Mouse (Mus musculus): ENCODE measurements around the gene Selenow. TPM values are rescaled to one million over a fixed set of nuclear protein-coding genes. Genes with fewer than 3 reads are reported as not detected.
"Not testable (repeated sequence)": the region's sequence is repeated elsewhere in the genome, so short reads cannot be mapped to it uniquely, and the experiment has no call there.

Selenow gene
- total RNA-seq, 2 experiments from 2014 or later: 174 to 216 TPM

- DNase-seq: peak; percentile 92 to 96
Measured at GRCm38 (mm10) chr7:15945721-15946536, 23.7 kb upstream of the Selenow start, which contains the start of gene Nop53. TSS of gene Nop53 (minus strand) at chr7:15946074.

GRCm38 (mm10) chr7:15945211-15945610, 23.0 kb upstream of the Selenow start:
- no peak for DNase-seq

- no peak for DNase-seq
Measured at GRCm38 (mm10) chr7:15944311-15944710, 22.1 kb upstream of the Selenow start.

GRCm38 (mm10) chr7:15938621-15939020, 16.4 kb upstream of the Selenow start:
- no peak for DNase-seq

- DNase-seq: no peak
Measured at GRCm38 (mm10) chr7:15937491-15937890, 15.3 kb upstream of the Selenow start.

- no peak for DNase-seq
Measured at GRCm38 (mm10) chr7:15933437-15934359, 11.5 kb upstream of the Selenow start.

GRCm38 (mm10) chr7:15931635-15932034, 9.4 kb upstream of the Selenow start:
- no peak for DNase-seq

- DNase-seq: no peak
Measured at GRCm38 (mm10) chr7:15930543-15930942, 8.3 kb upstream of the Selenow start.

- DNase-seq: peak; percentile 76 to 91
Measured at GRCm38 (mm10) chr7:15929910-15930309, 7.7 kb upstream of the Selenow start.

- DNase-seq: peak; percentile 37 to 48
Measured at GRCm38 (mm10) chr7:15921796-15922195, 406 bp downstream of the Selenow start.

GRCm38 (mm10) chr7:15920645-15921190, 1.5 kb downstream of the Selenow start:
- no peak for DNase-seq

GRCm38 (mm10) chr7:15919947-15920346, 2.3 kb downstream of the Selenow start:
- DNase-seq: no peak

GRCm38 (mm10) chr7:15918371-15918770, 3.8 kb downstream of the Selenow start:
- DNase-seq: peak; percentile 20 to 40

GRCm38 (mm10) chr7:15916996-15917395, 5.2 kb downstream of the Selenow start:
- no peak for DNase-seq

GRCm38 (mm10) chr7:15916134-15916723, 6.0 kb downstream of the Selenow start:
- DNase-seq: no peak

GRCm38 (mm10) chr7:15915695-15916094, 6.5 kb downstream of the Selenow start:
- DNase-seq: not testable (repeated sequence)

- DNase-seq: no peak
Measured at GRCm38 (mm10) chr7:15914751-15915150, 7.5 kb downstream of the Selenow start.

- DNase-seq: peak; percentile 25 to 44
Measured at GRCm38 (mm10) chr7:15914252-15914651, 8.0 kb downstream of the Selenow start.

GRCm38 (mm10) chr7:15912183-15912582, 10.0 kb downstream of the Selenow start:
- DNase-seq: peak; percentile 73 to 82

GRCm38 (mm10) chr7:15910521-15910920, 11.7 kb downstream of the Selenow start:
- no peak for DNase-seq

GRCm38 (mm10) chr7:15907971-15908590, 14.1 kb downstream of the Selenow start:
- no peak for DNase-seq

- DNase-seq: no peak
Measured at GRCm38 (mm10) chr7:15906602-15907001, 15.6 kb downstream of the Selenow start.

Data from adrenal gland, postnatal 36 days (tissue).